Mouse (Mus musculus) brain, embryonic 14.5 days (tissue): ENCODE measurements at regions not wholly inside any gene's neighbourhood (a gene's known extent, or its start where the extent isn't known, plus 50 kb on each side); places are given as distances from the start of the nearest gene placed in this dataset.

ENCODE experiments used
- CTCF ChIP-seq: fragments of 200-500 bp; IDR thresholded peaks from 2 replicates; pipeline ENCODE4 v1.5.1; 2012; ENCODE audit warnings: inconsistent platforms, mild to moderate bottlenecking, moderate library complexity, borderline replicate concordance; ENCODE audit not compliant: insufficient read depth, insufficient read length; ENCODE audit errors: extremely low read depth
- POLR2A ChIP-seq: fragments of 200-500 bp; IDR thresholded peaks from 2 replicates; pipeline ENCODE4 v1.6.1; 2012; ENCODE audit warnings: mild to moderate bottlenecking, inconsistent platforms, borderline replicate concordance; ENCODE audit not compliant: poor library complexity, insufficient read depth, insufficient read length, severe bottlenecking; ENCODE audit errors: extremely low read depth

DNA sequence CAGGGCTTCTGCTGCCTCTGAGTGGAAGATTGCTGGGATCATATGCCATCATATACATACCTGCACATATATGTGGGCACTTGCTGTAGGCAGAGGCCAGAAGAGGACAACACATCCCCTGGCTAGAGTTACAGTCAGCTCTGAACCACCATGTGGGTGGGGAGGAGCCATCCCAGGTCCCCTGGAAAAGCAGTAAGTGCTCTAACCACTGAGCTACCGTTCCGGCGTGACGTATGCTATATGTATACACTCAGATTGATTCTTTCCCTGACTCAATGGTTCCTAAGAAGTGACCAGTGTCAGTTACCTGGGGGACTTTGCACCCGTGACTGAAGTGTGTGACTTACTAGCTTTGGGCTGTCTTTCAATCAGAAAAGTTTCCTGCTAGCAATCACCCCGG, 104.6 kb downstream of the Sox2 start:
- TF ChIP-seq POLR2A (no peak), CTCF (no peak)
